Mouse (Mus musculus) adrenal gland, adult 2 months (tissue): ENCODE results near the gene Pmel. TPM values are rescaled to one million over a fixed set of nuclear protein-coding genes. Genes with fewer than 3 reads are reported as not detected.
"Not testable (repeated sequence)": the region's sequence is repeated elsewhere in the genome, so short reads cannot be mapped to it uniquely, and the experiment has no call there.

Source experiments
- DNase-seq: peaks from one replicate; pipeline ENCODE4 v3.0.0; 2021
- polyA plus RNA-seq: library from polyadenylated mRNA; depleted of rRNA; stranded (reverse); fragments of >200 nt; gene quantifications from 2 replicates; pipeline ENCODE4 v1.2.3, GENCODE M21; 2012
- total RNA-seq, 2 experiments: library from RNA; stranded (reverse); gene quantifications; 2 replicates each; pipeline ENCODE4 v1.2.3; 2021

Pmel gene
- total and polyA plus RNA-seq, 3 experiments: 0.76 to 1.0 (median 0.86) TPM

GRCm38 (mm10) chr10:128702328-128703007, 1.5 kb upstream of the Pmel start:
- peak; percentile 36 for DNase-seq

- DNase-seq: peak; percentile 95
These were observed 709 bp downstream of the Pmel start, which contains the start of gene Cdk2 for GRCm38 (mm10) chr10:128704491-128705316. Gene Cdk2 (minus strand): TSS chr10:128705031.

GRCm38 (mm10) chr10:128705317-128705693, 1.3 kb downstream of the Pmel start:
- DNase-seq: no peak

- DNase-seq: not testable (repeated sequence)
These were observed 7.3 kb downstream of the Pmel start for GRCm38 (mm10) chr10:128711318-128711717.

GRCm38 (mm10) chr10:128715559-128716537, 11.9 kb downstream of the Pmel start:
- no peak for DNase-seq

GRCm38 (mm10) chr10:128725466-128725865, 21.5 kb downstream of the Pmel start:
- DNase-seq: not testable (repeated sequence)

- DNase-seq: no peak
These were observed 24.1 kb downstream of the Pmel start for GRCm38 (mm10) chr10:128728059-128728458.

GRCm38 (mm10) chr10:128731002-128731433, 27.0 kb downstream of the Pmel start:
- DNase-seq: peak; percentile 72

GRCm38 (mm10) chr10:128731992-128732391, 28.0 kb downstream of the Pmel start:
- DNase-seq: no peak

GRCm38 (mm10) chr10:128737435-128737834, 33.4 kb downstream of the Pmel start:
- DNase-seq: peak; percentile 73

GRCm38 (mm10) chr10:128740296-128740695, 36.3 kb downstream of the Pmel start:
- no peak for DNase-seq

- no peak for DNase-seq
These were observed 38.6 kb downstream of the Pmel start for GRCm38 (mm10) chr10:128742616-128743015.

GRCm38 (mm10) chr10:128743235-128743634, 39.2 kb downstream of the Pmel start:
- no peak for DNase-seq

GRCm38 (mm10) chr10:128743791-128744191, 39.8 kb downstream of the Pmel start:
- DNase-seq: peak; percentile 82

- DNase-seq: no peak
These were observed 40.2 kb downstream of the Pmel start for GRCm38 (mm10) chr10:128744211-128744610.

- peak; percentile 31 for DNase-seq
These were observed 40.9 kb downstream of the Pmel start, which contains the start of gene Dgka for GRCm38 (mm10) chr10:128744680-128745601. Gene Dgka (minus strand): TSS chr10:128744855.

GRCm38 (mm10) chr10:128745946-128746613, 42.1 kb downstream of the Pmel start:
- DNase-seq: no peak

- no peak for DNase-seq
These were observed 43.1 kb downstream of the Pmel start for GRCm38 (mm10) chr10:128746972-128747645.

GRCm38 (mm10) chr10:128747646-128748251, 43.8 kb downstream of the Pmel start, which contains the start of gene Pym1:
Gene Pym1 (plus strand): TSS chr10:128747889.
- peak; percentile 92 for DNase-seq
